Mouse (Mus musculus): ENCODE results near the gene Sept9. TPM values are rescaled to one million over a fixed set of nuclear protein-coding genes. Genes with fewer than 3 reads are reported as not detected.

Sept9 gene
- polyA plus RNA-seq, 1 experiment from 2014 or later: 105 TPM

DNA sequence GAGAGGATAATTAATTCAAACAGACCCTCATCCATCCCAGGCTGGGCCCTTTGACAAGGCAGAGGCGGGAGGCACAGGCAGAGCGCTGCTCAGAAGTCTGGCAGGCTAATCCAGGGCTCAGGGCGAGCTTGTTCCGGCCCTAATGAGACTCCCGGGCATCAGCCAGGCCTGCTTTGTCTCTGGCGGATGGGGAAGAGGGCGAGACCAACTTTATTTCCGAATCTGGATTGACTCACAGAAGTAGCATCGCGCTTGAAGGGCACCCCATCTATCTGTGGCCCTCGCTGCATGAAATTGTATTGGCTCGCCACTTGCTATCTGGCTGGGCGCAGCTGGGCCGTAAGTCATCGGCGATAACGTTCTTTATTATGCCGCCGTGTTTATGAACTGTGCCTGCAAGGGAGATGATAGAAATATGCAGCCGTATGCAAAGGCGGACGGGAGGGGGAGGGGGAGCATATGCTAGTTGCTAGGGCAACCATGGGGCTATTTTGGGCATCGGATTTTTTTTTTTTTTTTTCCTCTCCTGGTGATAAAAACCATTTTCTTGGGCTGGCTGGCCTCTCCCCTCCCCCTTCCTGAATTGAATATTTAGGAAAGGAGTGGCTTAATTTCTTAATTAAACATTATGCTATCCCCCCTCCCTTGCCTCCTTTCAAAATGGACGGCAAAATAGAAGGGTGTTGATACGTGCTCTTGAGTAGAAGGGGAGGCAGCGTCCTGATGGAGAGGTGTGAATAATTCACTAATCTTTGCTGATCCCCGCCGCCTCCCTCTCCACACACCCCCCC lies 208.4 kb downstream of the Sept9 start:
- Histone ChIP-seq H3K27ac (replicated peaks) (peak overlapping the region; percentile 90), H3K4me2 (peak overlapping the region; percentile 53), H3K9ac (peak overlapping the region; percentile 62), H3K36me3 (no peaks in the 10 kb centered on the region), H3K4me1 (replicated peaks) (peaks cover 63% of the 10 kb centered on the region), H3K9me3 (no peaks in the 10 kb centered on the region), H3K4me3 (peak overlapping the region; percentile 19), H3K27me3 (peaks cover 17% of the 10 kb centered on the region)
- WGBS: under 1% methylated on average over 28 of the region's 28 CpGs
- peak; percentile 79 for ATAC-seq (ENCODE audit: low read depth)

- peak overlapping the region; percentile 53 for H3K4me2 ChIP-seq
- peaks cover 24% of the 10 kb centered on the region for H3K27me3 ChIP-seq
- H3K4me3 ChIP-seq: peak overlapping the region; percentile 19
- H3K4me1 ChIP-seq (replicated peaks): peaks cover 69% of the 10 kb centered on the region
- H3K9me3 ChIP-seq: no peaks in the 10 kb centered on the region
- ATAC-seq (ENCODE audit: low read depth): peak; percentile 41; the same call in 1 of the 2 replicates
- H3K27ac ChIP-seq (replicated peaks): peak overlapping the region; percentile 90
- H3K36me3 ChIP-seq: no peaks in the 10 kb centered on the region
- H3K9ac ChIP-seq: peak overlapping the region; percentile 62
- 4% methylated on average over 16 of the region's 16 CpGs for WGBS
These were observed 209.1 kb downstream of the Sept9 start for GRCm38 (mm10) chr11:117408442-117409031.

DNA sequence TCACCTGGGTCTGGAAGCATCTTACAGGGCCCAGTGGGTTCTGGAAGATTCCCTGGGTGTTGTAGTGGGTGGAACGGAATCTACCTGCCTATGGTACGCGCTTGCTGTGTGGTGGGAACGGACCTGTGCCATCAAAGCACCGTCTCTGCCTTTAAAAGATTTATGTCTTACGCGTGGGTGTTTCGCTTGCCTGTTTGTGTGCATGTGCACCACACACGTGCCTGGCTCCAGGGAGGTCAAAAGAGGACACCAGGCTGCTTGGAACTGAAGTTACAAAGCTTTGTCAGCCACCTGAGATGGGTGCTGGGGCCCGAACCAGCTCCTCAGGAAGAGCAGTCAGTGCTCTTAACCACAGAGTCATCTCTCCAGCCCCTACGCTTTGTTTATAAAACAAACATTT lies 209.9 kb downstream of the Sept9 start:
- peak overlapping the region; percentile 53 for H3K4me2 ChIP-seq
- H3K9me3 ChIP-seq: no peaks in the 10 kb centered on the region
- peak overlapping the region; percentile 22; the same call in 1 of the 2 replicates for H3K9ac ChIP-seq
- H3K4me3 ChIP-seq: no peak overlapping the region
- H3K36me3 ChIP-seq: no peaks in the 10 kb centered on the region
- peak overlapping the region; percentile 90 for H3K27ac ChIP-seq (replicated peaks)
- peaks cover 31% of the 10 kb centered on the region for H3K27me3 ChIP-seq
- peaks cover 70% of the 10 kb centered on the region for H3K4me1 ChIP-seq (replicated peaks)
- 46% methylated on average over 11 of the region's 11 CpGs for WGBS
- no peak for ATAC-seq (ENCODE audit: low read depth)

DNA sequence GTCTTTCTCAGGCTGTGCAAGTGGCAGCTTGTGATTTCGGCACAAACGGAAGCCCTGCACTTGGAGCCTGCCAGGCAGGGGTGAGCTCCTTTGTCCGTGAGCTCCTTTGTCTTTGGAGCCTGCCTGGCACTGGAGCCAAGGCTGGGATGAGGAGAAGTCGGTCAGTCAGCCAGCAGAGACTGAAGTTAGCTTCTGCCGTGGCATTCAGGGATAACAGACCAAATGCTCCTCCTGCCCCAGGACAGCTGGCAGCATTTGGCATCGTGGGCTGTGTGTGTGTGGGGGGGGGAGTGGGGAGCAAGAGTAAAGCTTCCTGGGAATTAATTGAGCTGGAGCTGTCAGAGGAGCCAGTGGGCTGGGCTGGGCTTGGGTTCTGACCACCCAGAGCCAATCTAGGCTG lies 210.6 kb downstream of the Sept9 start:
- no peaks in the 10 kb centered on the region for H3K9me3 ChIP-seq
- H3K9ac ChIP-seq: peak overlapping the region; percentile 22
- no peak; the same call in 1 of the 2 replicates for ATAC-seq (ENCODE audit: low read depth)
- H3K36me3 ChIP-seq: no peaks in the 10 kb centered on the region
- WGBS: 3% methylated on average over 6 of the region's 6 CpGs
- peaks cover 70% of the 10 kb centered on the region for H3K4me1 ChIP-seq (replicated peaks)
- no peak overlapping the region for H3K4me3 ChIP-seq
- peak overlapping the region; percentile 9 for H3K4me2 ChIP-seq
- H3K27ac ChIP-seq (replicated peaks): peak overlapping the region; percentile 90
- peaks cover 35% of the 10 kb centered on the region for H3K27me3 ChIP-seq

DNA sequence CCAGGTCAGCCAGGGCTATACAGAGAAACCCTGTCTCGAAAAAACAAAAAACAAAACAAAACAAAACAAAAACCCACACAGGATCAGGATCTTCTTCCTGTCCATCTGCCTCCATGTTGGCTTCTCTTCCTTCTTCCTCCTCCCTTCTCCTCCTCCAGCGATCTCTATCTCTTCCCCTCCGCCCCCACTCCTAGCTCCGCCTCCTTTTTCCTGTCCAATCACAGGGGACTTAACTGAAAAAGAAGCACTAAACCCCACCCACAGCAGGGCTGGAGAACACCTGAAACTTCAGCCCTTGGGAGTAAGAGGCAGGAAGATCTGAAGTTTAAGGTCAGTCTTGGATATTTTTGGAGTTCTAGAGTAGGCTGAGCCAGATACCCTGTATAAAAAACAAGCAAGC lies 212.2 kb downstream of the Sept9 start:
- no peak overlapping the region for H3K4me2 ChIP-seq

More for the DNA sequence above, 212.2 kb downstream of the Sept9 start:
- Histone ChIP-seq H3K9ac (no peak overlapping the region), H3K9me3 (no peaks in the 10 kb centered on the region), H3K36me3 (no peaks in the 10 kb centered on the region), H3K4me3 (no peak overlapping the region), H3K27me3 (peaks cover 35% of the 10 kb centered on the region), H3K27ac (replicated peaks) (no peak overlapping the region), H3K4me1 (replicated peaks) (peaks cover 76% of the 10 kb centered on the region)
- no peak for ATAC-seq (ENCODE audit: low read depth)
- WGBS: 92% methylated on average over 4 of the region's 4 CpGs

Other genes with a start within 250 kb of the Sept9 start
- gene Sec14l1, start 84.5 kb upstream of the Sept9 start, polyA plus RNA-seq (2015; fragmentation: Nextera tagmentation; extraction: Ambion mirVana): 57.6 and 67.0 TPM in 2 replicates